Mouse (Mus musculus): Measurements from ENCODE around the gene Thada. TPM values are rescaled to one million over a fixed set of nuclear protein-coding genes. Genes with fewer than 3 reads are reported as not detected.
"Not testable (repeated sequence)": the region's sequence is repeated elsewhere in the genome, so short reads cannot be mapped to it uniquely, and the experiment has no call there.

Thada gene
- polyA plus RNA-seq, 1 experiment from 2014 or later, result 1.6 TPM

- TF ChIP-seq CTCF (IDR thresholded peaks at IDR 0.05; ENCODE audit: low read depth), result no peak
- no peak for TF ChIP-seq EP300 (optimal IDR thresholded peaks at IDR 0.05)
- no peaks in the 10 kb centered on the region for H3K36me3 ChIP-seq (ENCODE audit: control insufficient read depth, insufficient read depth, low read length)
- ATAC-seq (ENCODE audit: low FRiP score, low TSS enrichment) (no peak), DNase-seq (ENCODE audit: low spot score) (no peak)
- H3K4me2 ChIP-seq (replicated peaks; ENCODE audit: low read depth), result no peak overlapping the region
- no peak overlapping the region for H3K9ac ChIP-seq (ENCODE audit: low read length)
- no peaks in the 10 kb centered on the region for H3K9me3 ChIP-seq (ENCODE audit: control insufficient read depth, low read length)
- H3K27ac ChIP-seq (replicated peaks), result no peak overlapping the region
- no peak overlapping the region for H3K4me3 ChIP-seq (ENCODE audit: low read depth, low read length)
- H3K27me3 ChIP-seq (ENCODE audit: control insufficient read depth, insufficient read depth, low read length), result no peaks in the 10 kb centered on the region
- 88% methylated on average over 2 of the region's 2 CpGs for WGBS
- H3K4me1 ChIP-seq (replicated peaks; ENCODE audit: control insufficient read depth, insufficient read depth), result no peaks in the 10 kb centered on the region
These were observed 232.2 kb downstream of the Thada start for GRCm38 (mm10) chr17:84233758-84234157.

- Histone ChIP-seq H3K27me3 (ENCODE audit: control insufficient read depth, insufficient read depth, low read length) (no peaks in the 10 kb centered on the region), H3K36me3 (ENCODE audit: control insufficient read depth, insufficient read depth, low read length) (no peaks in the 10 kb centered on the region; the same call in 1 of the 2 replicates), H3K4me3 (ENCODE audit: low read depth, low read length) (no peak overlapping the region), H3K4me1 (replicated peaks; ENCODE audit: control insufficient read depth, insufficient read depth) (no peaks in the 10 kb centered on the region), H3K27ac (replicated peaks) (no peak overlapping the region), H3K9ac (ENCODE audit: low read length) (no peak overlapping the region), H3K9me3 (ENCODE audit: control insufficient read depth, low read length) (no peaks in the 10 kb centered on the region), H3K4me2 (replicated peaks; ENCODE audit: low read depth) (no peak overlapping the region)
- 84% methylated on average over 2 of the region's 2 CpGs for WGBS
- DNase-seq (ENCODE audit: low spot score) (no peak), ATAC-seq (ENCODE audit: low FRiP score, low TSS enrichment) (no peak)
- TF ChIP-seq EP300 (optimal IDR thresholded peaks at IDR 0.05), result no peak
- TF ChIP-seq CTCF (IDR thresholded peaks at IDR 0.05; ENCODE audit: low read depth), result no peak
These were observed 234.6 kb downstream of the Thada start for GRCm38 (mm10) chr17:84231361-84231760.

- Histone ChIP-seq H3K36me3 (ENCODE audit: control insufficient read depth, insufficient read depth, low read length) (no peaks in the 10 kb centered on the region; the same call in 1 of the 2 replicates), H3K4me1 (replicated peaks; ENCODE audit: control insufficient read depth, insufficient read depth) (no peaks in the 10 kb centered on the region), H3K4me3 (ENCODE audit: low read depth, low read length) (no peak overlapping the region), H3K9me3 (ENCODE audit: control insufficient read depth, low read length) (no peaks in the 10 kb centered on the region), H3K27ac (replicated peaks) (no peak overlapping the region), H3K27me3 (ENCODE audit: control insufficient read depth, insufficient read depth, low read length) (no peaks in the 10 kb centered on the region), H3K9ac (ENCODE audit: low read length) (no peak overlapping the region), H3K4me2 (replicated peaks; ENCODE audit: low read depth) (no peak overlapping the region)
- DNase-seq (ENCODE audit: low spot score) (no peak), ATAC-seq (ENCODE audit: low FRiP score, low TSS enrichment) (no peak)
- WGBS, result 50% methylated on average over 2 of the region's 2 CpGs
- TF ChIP-seq EP300 (optimal IDR thresholded peaks at IDR 0.05) (no peak), CTCF (IDR thresholded peaks at IDR 0.05; ENCODE audit: low read depth) (no peak)
These were observed 237.8 kb downstream of the Thada start for GRCm38 (mm10) chr17:84228223-84228622.

GRCm38 (mm10) chr17:84226681-84227080, 239.3 kb downstream of the Thada start:
- no peak overlapping the region for H3K4me2 ChIP-seq (replicated peaks; ENCODE audit: low read depth)
- peak overlapping the region; percentile 35; the same call in 1 of the 2 replicates for H3K27ac ChIP-seq (replicated peaks)
- no peaks in the 10 kb centered on the region for H3K4me1 ChIP-seq (replicated peaks; ENCODE audit: control insufficient read depth, insufficient read depth)
- TF ChIP-seq EP300 (optimal IDR thresholded peaks at IDR 0.05) (no peak), CTCF (IDR thresholded peaks at IDR 0.05; ENCODE audit: low read depth) (no peak)
- no peak overlapping the region for H3K4me3 ChIP-seq (ENCODE audit: low read depth, low read length)
- WGBS, result 47% methylated on average over 6 of the region's 6 CpGs
- peak; percentile 80 for ATAC-seq (ENCODE audit: low FRiP score, low TSS enrichment)
- H3K27me3 ChIP-seq (ENCODE audit: control insufficient read depth, insufficient read depth, low read length), result no peaks in the 10 kb centered on the region
- no peak for DNase-seq (ENCODE audit: low spot score)
- no peak overlapping the region for H3K9ac ChIP-seq (ENCODE audit: low read length)
- no peaks in the 10 kb centered on the region; the same call in 1 of the 2 replicates for H3K36me3 ChIP-seq (ENCODE audit: control insufficient read depth, insufficient read depth, low read length)
- H3K9me3 ChIP-seq (ENCODE audit: control insufficient read depth, low read length), result no peaks in the 10 kb centered on the region

GRCm38 (mm10) chr17:84226231-84226630, 239.8 kb downstream of the Thada start:
- H3K4me2 ChIP-seq (replicated peaks; ENCODE audit: low read depth), result no peak overlapping the region
- no peaks in the 10 kb centered on the region for H3K9me3 ChIP-seq (ENCODE audit: control insufficient read depth, low read length)
- ATAC-seq (ENCODE audit: low FRiP score, low TSS enrichment), result peak; percentile 20; the same call in 1 of the 2 replicates
- no peak for TF ChIP-seq CTCF (IDR thresholded peaks at IDR 0.05; ENCODE audit: low read depth)
- no peak for TF ChIP-seq EP300 (optimal IDR thresholded peaks at IDR 0.05)
- H3K9ac ChIP-seq (ENCODE audit: low read length), result no peak overlapping the region
- H3K4me1 ChIP-seq (replicated peaks; ENCODE audit: control insufficient read depth, insufficient read depth), result no peaks in the 10 kb centered on the region
- no peaks in the 10 kb centered on the region for H3K27me3 ChIP-seq (ENCODE audit: control insufficient read depth, insufficient read depth, low read length)
- DNase-seq (ENCODE audit: low spot score), result no peak
- no peak overlapping the region for H3K4me3 ChIP-seq (ENCODE audit: low read depth, low read length)
- peaks cover 2% of the 10 kb centered on the region; the same call in 1 of the 2 replicates for H3K36me3 ChIP-seq (ENCODE audit: control insufficient read depth, insufficient read depth, low read length)
- 65% methylated on average over 4 of the region's 5 CpGs for WGBS
- 0 out of 2 replicates have a peak overlapping the region, but pooled peaks have one; percentile 35 for H3K27ac ChIP-seq (replicated peaks)

- Histone ChIP-seq H3K27me3 (ENCODE audit: control insufficient read depth, insufficient read depth, low read length) (no peaks in the 10 kb centered on the region), H3K9ac (ENCODE audit: low read length) (no peak overlapping the region), H3K9me3 (ENCODE audit: control insufficient read depth, low read length) (no peaks in the 10 kb centered on the region), H3K4me1 (replicated peaks; ENCODE audit: control insufficient read depth, insufficient read depth) (no peaks in the 10 kb centered on the region), H3K36me3 (ENCODE audit: control insufficient read depth, insufficient read depth, low read length) (peaks cover 8% of the 10 kb centered on the region; the same call in 1 of the 2 replicates), H3K4me3 (ENCODE audit: low read depth, low read length) (no peak overlapping the region), H3K4me2 (replicated peaks; ENCODE audit: low read depth) (no peak overlapping the region), H3K27ac (replicated peaks) (no peak overlapping the region)
- DNase-seq (ENCODE audit: low spot score), result no peak
- no peak for ATAC-seq (ENCODE audit: low FRiP score, low TSS enrichment)
- TF ChIP-seq CTCF (IDR thresholded peaks at IDR 0.05; ENCODE audit: low read depth) (no peak), EP300 (optimal IDR thresholded peaks at IDR 0.05) (no peak)
- WGBS, result 65% methylated on average over 15 of the region's 15 CpGs
These were observed 241.7 kb downstream of the Thada start for GRCm38 (mm10) chr17:84224217-84224887.

GRCm38 (mm10) chr17:84218841-84219240, 247.2 kb downstream of the Thada start:
- 75% methylated on average over 2 of the region's 2 CpGs for WGBS

More at GRCm38 (mm10) chr17:84218841-84219240, 247.2 kb downstream of the Thada start:
- DNase-seq (ENCODE audit: low spot score); H3K9me3 ChIP-seq (ENCODE audit: control insufficient read depth, low read length); ATAC-seq (ENCODE audit: low FRiP score, low TSS enrichment); H3K36me3 ChIP-seq (ENCODE audit: control insufficient read depth, insufficient read depth, low read length); H3K4me1 ChIP-seq (replicated peaks; ENCODE audit: control insufficient read depth, insufficient read depth); H3K9ac ChIP-seq (ENCODE audit: low read length); H3K4me2 ChIP-seq (replicated peaks; ENCODE audit: low read depth); H3K4me3 ChIP-seq (ENCODE audit: low read depth, low read length); H3K27me3 ChIP-seq (ENCODE audit: control insufficient read depth, insufficient read depth, low read length); H3K27ac ChIP-seq (replicated peaks): not testable (repeated sequence)

All from stomach, postnatal 0 days (tissue).